13 mouse cellular contexts compared by ENCODE assay signal in the genomic region with DNA sequence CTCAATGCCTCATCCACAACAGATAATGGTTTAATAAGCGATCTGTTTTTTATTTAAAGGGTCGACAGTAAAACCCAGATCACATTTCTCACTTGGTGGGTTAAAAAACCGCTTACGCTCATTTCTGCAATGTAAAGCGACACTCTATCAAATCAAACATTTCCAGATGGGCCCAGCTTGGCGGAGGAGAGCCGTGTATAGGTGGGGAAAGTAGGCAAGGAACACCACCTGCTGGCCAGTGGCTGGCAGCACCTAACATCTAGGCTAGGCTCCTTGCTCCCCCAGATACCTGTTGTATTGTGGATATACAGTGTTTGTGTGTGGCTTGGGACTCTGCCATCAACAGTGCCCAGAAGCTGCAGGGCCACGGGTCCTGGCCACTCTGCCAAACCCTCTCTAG. TPM values are rescaled to one million over a fixed set of nuclear protein-coding genes. Genes with fewer than 3 reads are reported as not detected.
DNase-seq lines count a peak whose midpoint lies in the region; ATAC-seq and TF ChIP-seq lines count a peak whose summit lies in the region.
"Had no signal": no experiment of that assay in that cellular context is flagged by ENCODE, and none has a peak within 500 bp of the region (broad histone marks: within the 10 kb centered on the region; RNA-seq: fewer than 3 reads in every experiment).

No protein-coding gene starts in this region.

- WGBS in heart, embryonic 10.5 days, result 62% methylated on average over 8 of the region's 8 CpGs
- WGBS in lung, embryonic 14.5 days, result 40% methylated on average over 8 of the region's 8 CpGs
- WGBS in liver, embryonic 14.5 days (ENCODE audit: insufficient replicate concordance), result 62% methylated on average over 8 of the region's 8 CpGs

- H3K9me3 ChIP-seq in heart, embryonic 10.5 days, result no peaks in the 10 kb centered on the region
- H3K9me3 ChIP-seq in lung, embryonic 14.5 days (ENCODE audit: low read depth, low read length), result no peaks in the 10 kb centered on the region
- no peaks in the 10 kb centered on the region for H3K9me3 ChIP-seq in liver, embryonic 14.5 days (ENCODE audit: control insufficient read depth, low read length)
- H3K9me3 ChIP-seq: heart, embryonic 15.5 days had no signal

- H3K9ac ChIP-seq in lung, embryonic 14.5 days, result no peak overlapping the region
- H3K9ac ChIP-seq in liver, embryonic 14.5 days (replicated peaks), result no peak overlapping the region
- H3K9ac ChIP-seq: heart, embryonic 15.5 days had no signal

- no peak for DNase-seq in heart, embryonic 10.5 days (ENCODE audit: low spot score)
- DNase-seq in heart, postnatal 36 days, result no peak
- peak; percentile 65 for DNase-seq in lung, embryonic 14.5 days
- no peak for DNase-seq in lung, postnatal 14 days
- DNase-seq in embryo, embryonic 9.5 days (ENCODE audit: extremely low spot score), result peak; percentile 36
- no peak for DNase-seq in liver, embryonic 14.5 days (ENCODE audit: low read depth in 3 of 3, low spot score in 3 of 3)
- no peak for DNase-seq in layer of hippocampus, adult 9-10 months (ENCODE audit: low spot score)
- DNase-seq in cerebellum, adult 11 months, result no peak
- DNase-seq: cerebellum, adult 18-20 months; layer of hippocampus, adult 9-11 months; thymus, adult 18-20 months had no signal

- peak; percentile 65 for TF ChIP-seq CTCF in lung, embryonic 14.5 days (IDR thresholded peaks at IDR 0.05; ENCODE audit: low read depth)
- TF ChIP-seq CTCF in liver, embryonic 14.5 days (IDR thresholded peaks at IDR 0.05; ENCODE audit: low read depth), result peak; percentile 52

- no peak for TF ChIP-seq EP300 in liver, embryonic 14.5 days (IDR thresholded peaks at IDR 0.05; ENCODE audit: low read depth)

- peak overlapping the region; percentile 75; the same call in 1 of the 2 replicates for H3K27ac ChIP-seq in heart, embryonic 10.5 days
- no peak overlapping the region for H3K27ac ChIP-seq in lung, embryonic 14.5 days (ENCODE audit: low read depth)
- H3K27ac ChIP-seq in liver, embryonic 14.5 days, result no peak overlapping the region

- intact Hi-C loops in heart, postnatal 36 days (cut with DNase I), result no loop called here

- H3K4me3 ChIP-seq in heart, embryonic 10.5 days, result no peak overlapping the region
- no peak overlapping the region for H3K4me3 ChIP-seq in lung, embryonic 14.5 days (ENCODE audit: low read depth, low read length)
- no peak overlapping the region for H3K4me3 ChIP-seq in liver, embryonic 14.5 days (ENCODE audit: insufficient read depth in 1 of 2, low read depth in 2 of 2, low read length in 2 of 2)
- H3K4me3 ChIP-seq: heart, embryonic 15.5 days had no signal

- peaks cover 58% of the 10 kb centered on the region for H3K4me1 ChIP-seq in heart, embryonic 10.5 days
- H3K4me1 ChIP-seq in lung, embryonic 14.5 days (ENCODE audit: insufficient read depth), result peaks cover 25% of the 10 kb centered on the region; the same call in 1 of the 2 replicates
- no peaks in the 10 kb centered on the region for H3K4me1 ChIP-seq in liver, embryonic 14.5 days (replicated peaks; ENCODE audit: control insufficient read depth in 2 of 2, insufficient read depth in 2 of 2, low read length in 1 of 2)

- no peaks in the 10 kb centered on the region for H3K36me3 ChIP-seq in heart, embryonic 10.5 days
- H3K36me3 ChIP-seq in lung, embryonic 14.5 days (ENCODE audit: insufficient read depth), result no peaks in the 10 kb centered on the region
- no peaks in the 10 kb centered on the region for H3K36me3 ChIP-seq in liver, embryonic 14.5 days (replicated peaks; ENCODE audit: control insufficient read depth, insufficient read depth, low read depth)
- H3K36me3 ChIP-seq: heart, embryonic 15.5 days had no signal

- no peak for ATAC-seq in lung, embryonic 14.5 days (ENCODE audit: insufficient read depth)
- no peak for ATAC-seq in liver, embryonic 14.5 days (ENCODE audit: insufficient read depth)
- ATAC-seq: forebrain, embryonic 16.5 days had no signal

- H3K4me2 ChIP-seq in lung, embryonic 14.5 days, result no peak overlapping the region
- no peak overlapping the region for H3K4me2 ChIP-seq in liver, embryonic 14.5 days (ENCODE audit: low read depth)

- peaks cover 29% of the 10 kb centered on the region for H3K27me3 ChIP-seq in heart, embryonic 10.5 days (ENCODE audit: insufficient read depth, poor library complexity, severe bottlenecking)
- no peaks in the 10 kb centered on the region for H3K27me3 ChIP-seq in lung, embryonic 14.5 days (ENCODE audit: insufficient read depth, low read length)
- H3K27me3 ChIP-seq in liver, embryonic 14.5 days (ENCODE audit: control insufficient read depth, insufficient read depth, low read length), result no peaks in the 10 kb centered on the region
- H3K27me3 ChIP-seq: heart, embryonic 15.5 days had no signal

RNA-seq across cellular contexts. Expression of gene Ttc34, which starts 50.1 kb away (rescaled TPM):
- 0.39 and 0.44 TPM in 2 replicates for polyA plus RNA-seq in heart, embryonic 10.5 days (2016; fragmentation: Nextera tagmentation; extraction: Ambion mirVana)
- under 1 TPM in 1 of 2 experiments, not detected in 1; 0.14 TPM for total RNA-seq in heart, postnatal 36 days (2021)
- polyA plus RNA-seq in lung, embryonic 14.5 days (2014; fragmentation: Nextera tagmentation; extraction: Ambion mirVana), result 0.12 and 0.30 TPM in 2 replicates
- not detected in 2 replicates for polyA plus RNA-seq in liver, embryonic 14.5 days (2012; rRNA removed)
- polyA plus RNA-seq in liver, embryonic 14.5 days (2014; fragmentation: Nextera tagmentation; extraction: Ambion mirVana), result 0.08 TPM in 1 of 2 replicates, not detected in the other

Comparison
In these comparisons a context has a peak if more than half of its experiments do, and no peak if none do; other contexts are left out.
1. DNase-seq: peak in lung, embryonic 14.5 days (single experiment) and embryo, embryonic 9.5 days (single experiment); none in heart, embryonic 10.5 days (single experiment), heart, postnatal 36 days (0 of 2), lung, postnatal 14 days (single experiment), liver, embryonic 14.5 days (0 of 3), layer of hippocampus, adult 9-10 months (single experiment) and cerebellum, adult 11 months (single experiment).